Mouse (Mus musculus) midbrain, postnatal 0 days (tissue): ENCODE measurements at regions not wholly inside any gene's neighbourhood (a gene's known extent, or its start where the extent isn't known, plus 50 kb on each side); places are given as distances from the start of the nearest gene placed in this dataset.

Source experiments
- ATAC-seq: fragments of 200-750 bp; cut with Nextera tagmentation; 2 replicates; pipeline ENCODE4 v1.8.0; 2017; ENCODE audit warnings: moderate number of reproducible peaks, mild to moderate bottlenecking, moderate TSS enrichment, moderate library complexity; ENCODE audit not compliant: low FRiP score
- DNase-seq: peaks from one replicate; pipeline ENCODE4 v3.0.0-alpha.2; 2015; ENCODE audit warnings: low spot score
- H3K27ac ChIP-seq: fragments of 300-500 bp; sonication (generic); 2 replicates; pipeline ENCODE4 v1.5.1; 2014; ENCODE audit warnings: low read depth, mild to moderate bottlenecking, low read length, mixed read lengths
- H3K27me3 ChIP-seq: fragments of 300-500 bp; sonication (generic); 2 replicates; pipeline ENCODE4 v1.6.1; 2014; ENCODE audit warnings: low read length, control low read depth, mixed read lengths; ENCODE audit not compliant: insufficient read depth
- H3K36me3 ChIP-seq: fragments of 300-500 bp; sonication (generic); 2 replicates; pipeline ENCODE4 v1.6.1; 2014; ENCODE audit warnings: low read length, control low read depth, mixed read lengths; ENCODE audit not compliant: insufficient read depth
- H3K4me1 ChIP-seq: fragments of 300-500 bp; sonication (generic); 2 replicates; pipeline ENCODE4 v1.6.1; 2014; ENCODE audit warnings: mild to moderate bottlenecking, control low read depth, antibody characterized with exemption, low read length, mixed read lengths; ENCODE audit not compliant: insufficient read depth
- H3K4me2 ChIP-seq: fragments of 300-500 bp; sonication (generic); 2 replicates; pipeline ENCODE4 v1.6.1; 2014; ENCODE audit warnings: low read depth, mild to moderate bottlenecking, low read length, mixed read lengths; ENCODE audit not compliant: poor library complexity, severe bottlenecking
- H3K4me3 ChIP-seq: fragments of 300-500 bp; sonication (generic); 2 replicates; pipeline ENCODE4 v1.5.1; 2014; ENCODE audit warnings: low read depth, mild to moderate bottlenecking, low read length, moderate library complexity
- H3K9ac ChIP-seq: fragments of 300-500 bp; sonication (generic); replicated peaks from 2 replicates; pipeline ENCODE4 v1.6.1; 2014; ENCODE audit warnings: mild to moderate bottlenecking, low read length, moderate library complexity, mixed read lengths; ENCODE audit not compliant: poor library complexity, severe bottlenecking
- H3K9me3 ChIP-seq: fragments of 300-500 bp; sonication (generic); 2 replicates; pipeline ENCODE4 v1.6.1; 2016; ENCODE audit warnings: low read length, control low read depth
- CTCF ChIP-seq: IDR thresholded peaks from 2 replicates; pipeline ENCODE4 v1.5.1; 2016; ENCODE audit warnings: antibody characterized with exemption, mild to moderate bottlenecking
- WGBS: fragments of 180-500 bp; shearing (Covaris S2); extraction: QIAGEN DNeasy Blood & Tissue Kit; methylation state at CpG from one replicate; pipeline ENCODE4 v1.1.7; 2014; 5-methylcytosine and 5-hydroxymethylcytosine counted together

- no peak for TF ChIP-seq CTCF
- Histone ChIP-seq H3K9me3 (no peaks in the 10 kb centered on the region), H3K27ac (no peak overlapping the region), H3K4me1 (no peaks in the 10 kb centered on the region), H3K27me3 (no peaks in the 10 kb centered on the region), H3K9ac (no peak overlapping the region), H3K4me2 (no peak overlapping the region), H3K36me3 (no peaks in the 10 kb centered on the region), H3K4me3 (no peak overlapping the region)
- DNase-seq, result no peak
- ATAC-seq, result no peak
- 93% methylated on average over 6 of the region's 6 CpGs for WGBS
Observed at GRCm38 (mm10) chr10:42096924-42097323, 78.7 kb upstream of the Armc2 start.

GRCm38 (mm10) chr10:42095986-42096385, 77.7 kb upstream of the Armc2 start:
- Histone ChIP-seq H3K9me3 (no peaks in the 10 kb centered on the region), H3K27me3 (no peaks in the 10 kb centered on the region), H3K9ac (no peak overlapping the region), H3K4me3 (no peak overlapping the region), H3K36me3 (no peaks in the 10 kb centered on the region), H3K27ac (no peak overlapping the region), H3K4me2 (no peak overlapping the region), H3K4me1 (no peaks in the 10 kb centered on the region)
- DNase-seq (no peak), ATAC-seq (no peak)
- no peak for TF ChIP-seq CTCF
- WGBS, result 94% methylated on average over 10 of the region's 10 CpGs

DNA sequence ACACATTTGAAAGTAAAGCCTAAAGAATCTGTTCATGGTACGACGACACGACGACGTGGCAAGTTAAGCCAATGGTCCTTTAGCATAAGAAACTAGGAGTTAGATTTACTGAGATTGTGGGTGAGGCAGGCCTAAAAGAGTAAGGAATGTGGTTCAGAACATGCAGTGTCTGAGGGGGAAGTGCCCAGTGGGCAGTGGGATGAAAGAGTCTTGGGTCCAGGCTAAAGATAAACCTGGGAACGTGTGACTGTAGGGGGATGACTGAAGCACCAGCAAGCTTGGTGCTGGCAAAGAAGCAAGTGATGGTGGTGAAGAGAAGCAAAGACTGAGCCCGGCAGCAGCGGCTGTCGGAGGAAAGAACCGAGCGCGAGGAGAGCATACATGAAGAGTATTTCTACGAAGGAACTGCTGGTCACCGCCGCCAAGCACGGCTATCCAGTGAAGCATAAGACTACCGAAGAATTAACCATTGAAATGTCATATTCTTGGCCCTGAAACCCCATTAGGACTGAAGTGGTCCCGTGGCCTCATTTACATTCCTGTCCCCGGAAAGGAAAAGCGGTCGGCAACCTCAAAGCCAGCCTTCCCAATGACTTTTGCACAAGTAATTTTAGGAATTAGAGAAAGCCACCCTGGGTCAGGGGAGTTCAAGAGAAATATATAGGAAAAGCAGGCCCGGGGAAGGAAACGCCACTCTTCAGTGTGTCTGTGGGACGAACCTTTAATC, 76.2 kb upstream of the Armc2 start:
- Histone ChIP-seq H3K9ac (no peak overlapping the region), H3K4me2 (no peak overlapping the region), H3K27me3 (no peaks in the 10 kb centered on the region), H3K36me3 (no peaks in the 10 kb centered on the region), H3K4me3 (no peak overlapping the region), H3K27ac (no peak overlapping the region), H3K9me3 (no peaks in the 10 kb centered on the region), H3K4me1 (no peaks in the 10 kb centered on the region)
- 80% methylated on average over 24 of the region's 24 CpGs for WGBS
- DNase-seq, result no peak
- no peak for ATAC-seq
- TF ChIP-seq CTCF, result no peak

- H3K27me3 ChIP-seq, result no peaks in the 10 kb centered on the region
- no peak overlapping the region for H3K4me3 ChIP-seq
- H3K4me2 ChIP-seq, result no peak overlapping the region
- no peaks in the 10 kb centered on the region for H3K9me3 ChIP-seq
- WGBS, result 90% methylated on average over 8 of the region's 8 CpGs
- H3K27ac ChIP-seq, result no peak overlapping the region
- ATAC-seq (no peak), DNase-seq (no peak)
- no peak for TF ChIP-seq CTCF
- no peak overlapping the region for H3K9ac ChIP-seq
- no peaks in the 10 kb centered on the region for H3K4me1 ChIP-seq
- no peaks in the 10 kb centered on the region for H3K36me3 ChIP-seq
Observed at GRCm38 (mm10) chr10:42093176-42093759, 75.0 kb upstream of the Armc2 start.

- DNase-seq (peak; percentile 69), ATAC-seq (no peak)
- H3K27ac ChIP-seq, result no peak overlapping the region
- TF ChIP-seq CTCF, result no peak
- no peaks in the 10 kb centered on the region for H3K4me1 ChIP-seq
- WGBS, result 67% methylated on average over 6 of the region's 6 CpGs
- H3K4me2 ChIP-seq, result no peak overlapping the region
- H3K36me3 ChIP-seq, result no peaks in the 10 kb centered on the region
- H3K9ac ChIP-seq, result no peak overlapping the region
- no peaks in the 10 kb centered on the region for H3K27me3 ChIP-seq
- no peak overlapping the region for H3K4me3 ChIP-seq
- no peaks in the 10 kb centered on the region for H3K9me3 ChIP-seq
Observed at GRCm38 (mm10) chr10:42092500-42092899, 74.3 kb upstream of the Armc2 start.

DNA sequence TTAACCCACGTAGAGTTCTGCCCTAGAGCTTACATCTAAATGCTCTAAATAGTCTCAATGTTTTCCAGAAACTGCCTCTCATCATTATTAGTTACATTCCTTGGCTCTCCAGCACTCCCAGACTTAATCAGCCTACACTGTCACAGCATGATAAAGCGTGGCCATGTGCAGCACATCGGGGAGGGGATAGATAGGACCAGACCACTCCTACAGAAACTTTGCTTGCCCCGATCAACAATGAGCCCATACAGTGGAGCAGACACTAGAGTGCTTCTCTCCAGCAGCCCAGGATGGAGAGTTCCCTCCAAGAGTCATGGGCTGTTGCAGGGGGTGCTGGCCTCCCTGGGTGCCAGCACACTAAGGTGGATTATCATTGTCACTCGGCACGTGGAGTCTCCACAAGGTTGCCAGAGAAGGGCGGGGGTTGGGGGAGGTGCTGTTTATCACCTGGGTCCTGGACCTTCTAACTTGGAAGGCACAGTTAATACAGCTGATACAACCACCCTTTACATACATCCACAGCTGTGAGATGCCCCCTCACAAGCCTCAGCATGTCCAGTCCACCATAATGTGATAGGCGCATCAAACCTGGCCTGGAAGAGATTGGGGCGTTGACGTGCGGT, 73.4 kb upstream of the Armc2 start:
- no peaks in the 10 kb centered on the region for H3K4me1 ChIP-seq
- H3K4me3 ChIP-seq, result no peak overlapping the region
- TF ChIP-seq CTCF, result no peak
- no peaks in the 10 kb centered on the region for H3K36me3 ChIP-seq
- no peaks in the 10 kb centered on the region for H3K9me3 ChIP-seq
- no peak overlapping the region for H3K27ac ChIP-seq
- DNase-seq, result no peak
- no peak for ATAC-seq
- H3K27me3 ChIP-seq, result no peaks in the 10 kb centered on the region
- 75% methylated on average over 11 of the region's 11 CpGs for WGBS
- H3K4me2 ChIP-seq, result no peak overlapping the region
- no peak overlapping the region for H3K9ac ChIP-seq
